13 mouse cellular contexts compared by ENCODE assay signal in genomic region chr9:60477991-60478750, GRCm38 (mm10). TPM values are rescaled to one million over a fixed set of nuclear protein-coding genes. Genes with fewer than 3 reads are reported as not detected.
DNase-seq lines count a peak whose midpoint lies in the region; ATAC-seq and TF ChIP-seq lines count a peak whose summit lies in the region.
"Had no signal": no experiment of that assay in that cellular context is flagged by ENCODE, and none has a peak within 500 bp of the region (broad histone marks: within the 10 kb centered on the region; RNA-seq: fewer than 3 reads in every experiment).

No protein-coding gene starts in this region.

- H3K4me1 ChIP-seq in intestine, embryonic 16.5 days (ENCODE audit: control insufficient read depth, insufficient read depth, low read length): peaks cover 22% of the 10 kb centered on the region
- peaks cover 13% of the 10 kb centered on the region for H3K4me1 ChIP-seq in lung, embryonic 14.5 days (ENCODE audit: insufficient read depth)
- H3K4me1 ChIP-seq in midbrain, embryonic 16.5 days (ENCODE audit: control insufficient read depth, insufficient read depth, low read length): no peaks in the 10 kb centered on the region
- H3K4me1 ChIP-seq: hindbrain, embryonic 15.5 days; megakaryocyte, embryonic 14.5 days had no signal

- H3K27me3 ChIP-seq in intestine, embryonic 16.5 days (replicated peaks; ENCODE audit: control insufficient read depth, insufficient read depth, low read length): no peaks in the 10 kb centered on the region
- H3K27me3 ChIP-seq in lung, embryonic 14.5 days (ENCODE audit: insufficient read depth, low read length): no peaks in the 10 kb centered on the region
- no peaks in the 10 kb centered on the region for H3K27me3 ChIP-seq in midbrain, embryonic 16.5 days (ENCODE audit: control insufficient read depth, insufficient read depth, low read depth, low read length)
- H3K27me3 ChIP-seq: hindbrain, embryonic 15.5 days had no signal

- ATAC-seq in intestine, embryonic 16.5 days: peak; percentile 71
- peak; percentile 94 for ATAC-seq in lung, embryonic 14.5 days (ENCODE audit: insufficient read depth)
- ATAC-seq in midbrain, embryonic 16.5 days: no peak

- H3K4me2 ChIP-seq in intestine, embryonic 16.5 days (ENCODE audit: low read depth, low read length): no peak overlapping the region
- peak overlapping the region; percentile 42 for H3K4me2 ChIP-seq in lung, embryonic 14.5 days
- H3K4me2 ChIP-seq in midbrain, embryonic 16.5 days (ENCODE audit: low read length): no peak overlapping the region
- H3K4me2 ChIP-seq: hindbrain, embryonic 15.5 days had no signal

- peak; percentile 18 for DNase-seq in ovary, postnatal 36 days (ENCODE audit: low spot score)
- DNase-seq in ovary, postnatal 10 days (ENCODE audit: low spot score): no peak
- peak; percentile 82 for DNase-seq in lung, embryonic 14.5 days
- DNase-seq in retina, embryonic 14.5 days (ENCODE audit: low spot score): no peak
- no peak for DNase-seq in urinary bladder, postnatal 10 days (ENCODE audit: low spot score)
- DNase-seq: cerebellum, adult 2 months; gastrocnemius, adult 2 months; layer of hippocampus, postnatal 36 days; thymus, postnatal 14 days had no signal

- no peak overlapping the region for H3K9ac ChIP-seq in intestine, embryonic 16.5 days (ENCODE audit: low read depth, low read length)
- 0 out of 2 replicates have a peak overlapping the region, but pooled peaks have one; percentile 23 for H3K9ac ChIP-seq in lung, embryonic 14.5 days
- H3K9ac ChIP-seq in midbrain, embryonic 16.5 days (ENCODE audit: low read depth, low read length): no peak overlapping the region
- H3K9ac ChIP-seq: hindbrain, embryonic 15.5 days had no signal

- WGBS in intestine, embryonic 16.5 days: 21% methylated on average over 14 of the region's 14 CpGs
- 6% methylated on average over 14 of the region's 14 CpGs for WGBS in lung, embryonic 14.5 days
- WGBS in midbrain, embryonic 16.5 days: 81% methylated on average over 14 of the region's 14 CpGs

- no peak overlapping the region for H3K4me3 ChIP-seq in intestine, embryonic 16.5 days (ENCODE audit: low read length)
- no peak overlapping the region for H3K4me3 ChIP-seq in lung, embryonic 14.5 days (ENCODE audit: low read depth, low read length)
- H3K4me3 ChIP-seq in midbrain, embryonic 16.5 days (ENCODE audit: low read depth, low read length): no peak overlapping the region
- H3K4me3 ChIP-seq: gastrocnemius, adult 2 months; hindbrain, embryonic 15.5 days; megakaryocyte, embryonic 14.5 days had no signal

- TF ChIP-seq CTCF in lung, embryonic 14.5 days (IDR thresholded peaks at IDR 0.05; ENCODE audit: low read depth): no peak

- peak overlapping the region; percentile 46 for H3K27ac ChIP-seq in intestine, embryonic 16.5 days (ENCODE audit: low read length)
- H3K27ac ChIP-seq in lung, embryonic 14.5 days (ENCODE audit: low read depth): peak overlapping the region; percentile 80
- no peak overlapping the region for H3K27ac ChIP-seq in midbrain, embryonic 16.5 days (ENCODE audit: low read length)
- H3K27ac ChIP-seq: gastrocnemius, adult 2 months; hindbrain, embryonic 15.5 days had no signal

- peaks cover 2% of the 10 kb centered on the region; the same call in 1 of the 2 replicates for H3K36me3 ChIP-seq in intestine, embryonic 16.5 days (ENCODE audit: control insufficient read depth, insufficient read depth, low read length)
- H3K36me3 ChIP-seq in lung, embryonic 14.5 days (ENCODE audit: insufficient read depth): peaks cover 6% of the 10 kb centered on the region; the same call in 1 of the 2 replicates
- H3K36me3 ChIP-seq in midbrain, embryonic 16.5 days (ENCODE audit: control insufficient read depth, insufficient read depth, low read length): no peaks in the 10 kb centered on the region
- H3K36me3 ChIP-seq: hindbrain, embryonic 15.5 days had no signal

- no peaks in the 10 kb centered on the region for H3K9me3 ChIP-seq in intestine, embryonic 16.5 days (ENCODE audit: control insufficient read depth, low read length)
- no peaks in the 10 kb centered on the region for H3K9me3 ChIP-seq in lung, embryonic 14.5 days (ENCODE audit: low read depth, low read length)
- no peaks in the 10 kb centered on the region for H3K9me3 ChIP-seq in midbrain, embryonic 16.5 days (replicated peaks; ENCODE audit: control insufficient read depth, low read length, poor library complexity, severe bottlenecking)
- H3K9me3 ChIP-seq: hindbrain, embryonic 15.5 days; megakaryocyte, embryonic 14.5 days had no signal

RNA-seq across cellular contexts. Expression of gene Thsd4, which starts 43.7 kb away (rescaled TPM):
- 17.5 and 20.2 TPM in 2 replicates for polyA plus RNA-seq in intestine, embryonic 16.5 days (2015; fragmentation: Nextera tagmentation; extraction: Ambion mirVana)
- 16.5 and 18.5 TPM in 2 replicates for polyA plus RNA-seq in lung, embryonic 14.5 days (2014; fragmentation: Nextera tagmentation; extraction: Ambion mirVana)
- 4.3 and 4.8 TPM in 2 replicates for polyA plus RNA-seq in midbrain, embryonic 16.5 days (2015; fragmentation: Nextera tagmentation; extraction: Ambion mirVana)

Comparison
In these comparisons a context has a peak if more than half of its experiments do, and no peak if none do; other contexts are left out.
1. DNase-seq: peak in ovary, postnatal 36 days (single experiment) and lung, embryonic 14.5 days (single experiment); none in ovary, postnatal 10 days (single experiment), retina, embryonic 14.5 days (single experiment) and urinary bladder, postnatal 10 days (single experiment).